ENCODE assay signal across 9 mouse cellular contexts in genomic region chr10:67644280-67644679, GRCm38 (mm10).
DNase-seq lines count a peak whose midpoint lies in the region; ATAC-seq and TF ChIP-seq lines count a peak whose summit lies in the region.
"Had no signal": no experiment of that assay in that cellular context is flagged by ENCODE, and none has a peak within 500 bp of the region (broad histone marks: within the 10 kb centered on the region; RNA-seq: fewer than 3 reads in every experiment).

No protein-coding gene starts in this region.

- H3K9ac ChIP-seq in lung, embryonic 14.5 days = no peak overlapping the region
- H3K9ac ChIP-seq in kidney, embryonic 14.5 days (ENCODE audit: low read depth, low read length) = no peak overlapping the region
- H3K9ac ChIP-seq in midbrain, embryonic 15.5 days = no peak overlapping the region
- H3K9ac ChIP-seq: neural tube, embryonic 12.5 days had no signal

- no peak overlapping the region; the same call in 1 of the 2 replicates for H3K27ac ChIP-seq in lung, embryonic 14.5 days (ENCODE audit: low read depth)
- no peak overlapping the region for H3K27ac ChIP-seq in kidney, embryonic 14.5 days (ENCODE audit: low read depth, low read length)
- H3K27ac ChIP-seq in thymus, adult 2 months (ENCODE audit: control insufficient read depth, insufficient read depth, low read length) = peak overlapping the region; percentile 75
- H3K27ac ChIP-seq in midbrain, embryonic 15.5 days = no peak overlapping the region
- H3K27ac ChIP-seq: neural tube, embryonic 12.5 days had no signal

- no peak overlapping the region for H3K4me2 ChIP-seq in lung, embryonic 14.5 days
- no peak overlapping the region for H3K4me2 ChIP-seq in kidney, embryonic 14.5 days (replicated peaks; ENCODE audit: low read depth, low read length)
- H3K4me2 ChIP-seq in midbrain, embryonic 15.5 days = no peak overlapping the region
- H3K4me2 ChIP-seq: neural tube, embryonic 12.5 days had no signal

- H3K4me3 ChIP-seq in lung, embryonic 14.5 days (ENCODE audit: low read depth, low read length) = no peak overlapping the region
- H3K4me3 ChIP-seq in kidney, embryonic 14.5 days (ENCODE audit: low read length) = no peak overlapping the region
- no peak overlapping the region for H3K4me3 ChIP-seq in thymus, adult 2 months (ENCODE audit: control insufficient read depth, insufficient read depth, low read length)
- H3K4me3 ChIP-seq in midbrain, embryonic 15.5 days = no peak overlapping the region
- H3K4me3 ChIP-seq: neural tube, embryonic 12.5 days had no signal

- peaks cover 17% of the 10 kb centered on the region for H3K4me1 ChIP-seq in lung, embryonic 14.5 days (ENCODE audit: insufficient read depth)
- peaks cover 20% of the 10 kb centered on the region; the same call in 1 of the 2 replicates for H3K4me1 ChIP-seq in kidney, embryonic 14.5 days (ENCODE audit: control insufficient read depth, insufficient read depth, low read length)
- peaks cover 34% of the 10 kb centered on the region for H3K4me1 ChIP-seq in thymus, adult 2 months (replicated peaks; ENCODE audit: control insufficient read depth, insufficient read depth, low read length)
- H3K4me1 ChIP-seq in midbrain, embryonic 15.5 days = peaks cover 12% of the 10 kb centered on the region; the same call in 1 of the 2 replicates

- DNase-seq in lung, embryonic 14.5 days = peak; percentile 75
- no peak for DNase-seq in lung, postnatal 25 days (ENCODE audit: low spot score)
- DNase-seq in thymus, adult 2 months = peak; percentile 42
- DNase-seq in c-Kit-positive CD71-positive TER-119-positive erythroid progenitor cells, embryonic 14.5 days (ENCODE audit: low spot score) = no peak
- no peak for DNase-seq in layer of hippocampus, adult 8-10 months (ENCODE audit: low spot score in 2 of 2)

- H3K27me3 ChIP-seq in lung, embryonic 14.5 days (ENCODE audit: insufficient read depth, low read length) = no peaks in the 10 kb centered on the region
- H3K27me3 ChIP-seq in kidney, embryonic 14.5 days (ENCODE audit: control insufficient read depth, insufficient read depth, low read length) = no peaks in the 10 kb centered on the region
- H3K27me3 ChIP-seq in thymus, adult 2 months (ENCODE audit: control insufficient read depth, insufficient read depth, low read length) = no peaks in the 10 kb centered on the region
- H3K27me3 ChIP-seq in midbrain, embryonic 15.5 days (replicated peaks) = no peaks in the 10 kb centered on the region
- H3K27me3 ChIP-seq: neural tube, embryonic 12.5 days had no signal

- WGBS in lung, embryonic 14.5 days = 6% methylated on average over 1 of the region's 1 CpGs
- 0% methylated on average over 1 of the region's 1 CpGs for WGBS in kidney, embryonic 14.5 days
- WGBS in thymus, adult 2 months = 59% methylated on average over 1 of the region's 1 CpGs
- 63% methylated on average over 1 of the region's 1 CpGs for WGBS in midbrain, embryonic 15.5 days

- no peaks in the 10 kb centered on the region for H3K36me3 ChIP-seq in lung, embryonic 14.5 days (ENCODE audit: insufficient read depth)
- H3K36me3 ChIP-seq in kidney, embryonic 14.5 days (ENCODE audit: control insufficient read depth, insufficient read depth, low read length) = no peaks in the 10 kb centered on the region
- no peaks in the 10 kb centered on the region for H3K36me3 ChIP-seq in thymus, adult 2 months (ENCODE audit: control insufficient read depth, insufficient read depth, low read length)
- no peaks in the 10 kb centered on the region for H3K36me3 ChIP-seq in midbrain, embryonic 15.5 days (replicated peaks)
- H3K36me3 ChIP-seq: neural tube, embryonic 12.5 days had no signal

- H3K9me3 ChIP-seq in lung, embryonic 14.5 days (ENCODE audit: low read depth, low read length) = no peaks in the 10 kb centered on the region
- H3K9me3 ChIP-seq in kidney, embryonic 14.5 days (ENCODE audit: control insufficient read depth, low read length) = no peaks in the 10 kb centered on the region
- H3K9me3 ChIP-seq in midbrain, embryonic 15.5 days = no peaks in the 10 kb centered on the region
- H3K9me3 ChIP-seq: neural tube, embryonic 12.5 days had no signal

- TF ChIP-seq POLR2A in thymus, adult 2 months (IDR thresholded peaks at IDR 0.05; ENCODE audit: control insufficient read depth, extremely low read depth, insufficient read depth, low read length, poor library complexity) = no peak

- no peak for TF ChIP-seq CTCF in lung, embryonic 14.5 days (IDR thresholded peaks at IDR 0.05; ENCODE audit: low read depth)
- no peak for TF ChIP-seq CTCF in thymus, adult 2 months (IDR thresholded peaks at IDR 0.05; ENCODE audit: borderline replicate concordance, control insufficient read depth, extremely low read depth, insufficient read depth, low read length, poor library complexity)

- ATAC-seq in lung, embryonic 14.5 days (ENCODE audit: insufficient read depth) = no peak
- peak; percentile 31; the same call in 1 of the 2 replicates for ATAC-seq in common myeloid progenitor, adult 5-6 weeks (replicated peaks; ENCODE audit: low read depth, poor library complexity, severe bottlenecking)
- ATAC-seq in kidney, embryonic 14.5 days (ENCODE audit: low FRiP score, low TSS enrichment) = peak; percentile 69
- ATAC-seq in midbrain, embryonic 15.5 days (replicated peaks) = no peak

Comparison
In these comparisons a context has a peak if more than half of its experiments do, and no peak if none do; other contexts are left out.
1. DNase-seq: peak in lung, embryonic 14.5 days (single experiment) and thymus, adult 2 months (single experiment); none in lung, postnatal 25 days (single experiment), c-Kit-positive CD71-positive TER-119-positive erythroid progenitor cells, embryonic 14.5 days (single experiment) and layer of hippocampus, adult 8-10 months (0 of 2).
2. ATAC-seq: peak in common myeloid progenitor, adult 5-6 weeks (single experiment) and kidney, embryonic 14.5 days (single experiment); none in lung, embryonic 14.5 days (single experiment) and midbrain, embryonic 15.5 days (single experiment).